8 mouse cellular contexts compared by ENCODE assay signal in genomic region chr6:72260981-72261682, GRCm38 (mm10). TPM values are rescaled to one million over a fixed set of nuclear protein-coding genes. Genes with fewer than 3 reads are reported as not detected.
DNase-seq lines count a peak whose midpoint lies in the region; ATAC-seq lines count a peak whose summit lies in the region.

No protein-coding gene starts in this region.

- no peaks in the 10 kb centered on the region for H3K4me1 ChIP-seq in hindbrain, embryonic 13.5 days (replicated peaks)

- H3K36me3 ChIP-seq in hindbrain, embryonic 13.5 days, result no peaks in the 10 kb centered on the region

- H3K9me3 ChIP-seq in hindbrain, embryonic 13.5 days, result no peaks in the 10 kb centered on the region

- 0 out of 2 replicates have a peak overlapping the region, but pooled peaks have one; percentile 13 for H3K4me2 ChIP-seq in hindbrain, embryonic 13.5 days

- H3K27me3 ChIP-seq in hindbrain, embryonic 13.5 days, result peaks cover 28% of the 10 kb centered on the region

- H3K4me3 ChIP-seq in hindbrain, embryonic 13.5 days, result no peak overlapping the region

- ATAC-seq in hindbrain, embryonic 13.5 days (ENCODE audit: low FRiP score), result peak; percentile 87

- no peak overlapping the region for H3K27ac ChIP-seq in hindbrain, embryonic 13.5 days

- peak; percentile 74 for DNase-seq in Muller cell, postnatal 12 days (ENCODE audit: inconsistent ontology term)
- peak; percentile 83 for DNase-seq in cerebellum, adult 9-11 months
- DNase-seq in frontal cortex, postnatal 10 days (ENCODE audit: low spot score in 2 of 2), result peak; percentile 49 to 87
- peak; percentile 89 to 92 for DNase-seq in layer of hippocampus, postnatal 14 days (ENCODE audit: low spot score in 2 of 2)
- peak; percentile 97 for DNase-seq in lung, postnatal 14 days
- DNase-seq in retina, embryonic 14.5 days (ENCODE audit: low spot score), result peak; percentile 98
- peak; percentile 74 to 79 for DNase-seq in thymus, postnatal 36 days

- H3K9ac ChIP-seq in hindbrain, embryonic 13.5 days, result no peak overlapping the region

- whole genome bisulfite sequencing in hindbrain, embryonic 13.5 days, result 33% methylated on average over 19 of the region's 19 CpGs

RNA-seq across cellular contexts. Expression of gene Atoh8, which starts 25.8 kb away (rescaled TPM):
- polyA plus RNA-seq in hindbrain, embryonic 13.5 days (2015; fragmentation: Nextera tagmentation; extraction: Ambion mirVana), result 3.2 and 4.2 TPM in 2 replicates
- total RNA-seq in layer of hippocampus, postnatal 14 days (2021), result 1 to 10 TPM; 3.3 to 4.5 TPM

RNA-seq across cellular contexts. Expression of gene Sftpb, which starts 43.3 kb away (rescaled TPM):
- 0.40 TPM in 1 of 2 replicates, not detected in the other for polyA plus RNA-seq in hindbrain, embryonic 13.5 days (2015; fragmentation: Nextera tagmentation; extraction: Ambion mirVana)
- not detected for total RNA-seq in layer of hippocampus, postnatal 14 days (2021)
